Mouse (Mus musculus) hindbrain, embryonic 13.5 days (tissue): ENCODE data around the gene Fam168a. TPM values are rescaled to one million over a fixed set of nuclear protein-coding genes. Genes with fewer than 3 reads are reported as not detected.

Experiments used
- ATAC-seq: fragments of 200-750 bp; cut with Nextera tagmentation; 2 replicates; pipeline ENCODE4 v1.8.0; 2017; ENCODE audit warnings: moderate TSS enrichment; ENCODE audit not compliant: low FRiP score
- H3K27ac ChIP-seq: fragments of 300-500 bp; sonication (generic); 2 replicates; pipeline ENCODE4 v1.5.1; 2015; ENCODE audit warnings: inconsistent platforms, mild to moderate bottlenecking, moderate library complexity
- H3K27me3 ChIP-seq: fragments of 300-500 bp; sonication (generic); 2 replicates; pipeline ENCODE4 v1.6.1; 2015; ENCODE audit warnings: mild to moderate bottlenecking, inconsistent platforms
- H3K36me3 ChIP-seq: fragments of 300-500 bp; sonication (generic); 2 replicates; pipeline ENCODE4 v1.6.1; 2015; ENCODE audit warnings: mild to moderate bottlenecking, inconsistent platforms
- H3K4me1 ChIP-seq: fragments of 300-500 bp; sonication (generic); replicated peaks from 2 replicates; pipeline ENCODE4 v1.6.1; 2015; ENCODE audit warnings: inconsistent platforms
- H3K4me2 ChIP-seq: fragments of 300-500 bp; sonication (generic); 2 replicates; pipeline ENCODE4 v1.6.1; 2015; ENCODE audit warnings: inconsistent platforms, mild to moderate bottlenecking, moderate library complexity
- H3K4me3 ChIP-seq: fragments of 300-500 bp; sonication (generic); 2 replicates; pipeline ENCODE4 v1.5.1; 2015; ENCODE audit warnings: mild to moderate bottlenecking, inconsistent platforms
- H3K9ac ChIP-seq: fragments of 300-500 bp; sonication (generic); 2 replicates; pipeline ENCODE4 v1.6.1; 2015; ENCODE audit warnings: mild to moderate bottlenecking, inconsistent platforms
- H3K9me3 ChIP-seq: fragments of 300-500 bp; sonication (generic); 2 replicates; pipeline ENCODE4 v1.6.1; 2016; ENCODE audit warnings: inconsistent platforms
- WGBS: fragments of 180-500 bp; shearing (Covaris S2); methylation state at CpG from one replicate; pipeline ENCODE4 v1.1.7; 2015; 5-methylcytosine and 5-hydroxymethylcytosine counted together
- microRNA-seq: library from miRNA; unstranded; fragments of <30 nt; microRNA quantifications from one replicate; pipeline ENCODE4, GENCODE M21; 2016
- polyA plus RNA-seq: library from polyadenylated mRNA; unstranded; fragments of >200 nt; fragmentation: Nextera tagmentation; extraction: Ambion mirVana; gene quantifications from 2 replicates; pipeline ENCODE4 v1.2.1, GENCODE M21; 2015

Gene Fam168a
- polyA plus RNA-seq, 1 experiment from 2014 or later: 93.8 TPM

GRCm38 (mm10) chr7:100879595-100879994 is 173.2 kb downstream of the Fam168a start:
- Histone ChIP-seq H3K4me3 (no peak overlapping the region), H3K27me3 (no peaks in the 10 kb centered on the region), H3K4me1 (peaks cover 6% of the 10 kb centered on the region), H3K9ac (no peak overlapping the region), H3K4me2 (0 out of 2 replicates have a peak overlapping the region, but pooled peaks have one; percentile 6), H3K36me3 (peaks cover 91% of the 10 kb centered on the region), H3K9me3 (no peaks in the 10 kb centered on the region), H3K27ac (no peak overlapping the region)
- 12% methylated on average over 20 of the region's 20 CpGs for WGBS
- ATAC-seq: no peak

DNA sequence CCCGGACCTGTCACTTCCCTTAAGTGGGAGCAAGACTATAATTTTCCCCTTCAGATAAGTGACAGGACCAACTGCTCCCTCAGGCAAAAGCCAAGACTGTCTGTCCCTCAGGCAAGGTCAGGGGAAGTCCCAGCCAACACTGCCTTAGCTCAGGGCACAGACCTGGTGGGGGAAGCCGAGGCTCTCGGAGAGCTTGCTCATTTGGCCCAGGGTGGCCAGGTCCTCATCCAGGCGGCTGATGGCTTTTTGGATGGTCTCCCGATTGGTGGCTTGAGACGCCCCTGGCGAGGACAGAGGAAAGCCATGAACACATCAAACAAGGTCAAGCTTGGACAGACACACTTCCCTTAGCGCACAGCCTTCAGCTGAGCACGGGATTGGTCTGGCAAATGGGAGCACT is 175.1 kb downstream of the Fam168a start:
- Histone ChIP-seq H3K9ac (no peak overlapping the region), H3K4me2 (no peak overlapping the region), H3K27me3 (no peaks in the 10 kb centered on the region), H3K27ac (no peak overlapping the region), H3K9me3 (no peaks in the 10 kb centered on the region), H3K4me3 (no peak overlapping the region), H3K4me1 (peaks cover 6% of the 10 kb centered on the region), H3K36me3 (peaks cover 88% of the 10 kb centered on the region)
- 89% methylated on average over 9 of the region's 9 CpGs for WGBS
- ATAC-seq: no peak

GRCm38 (mm10) chr7:100881950-100882349 is 175.5 kb downstream of the Fam168a start:
- Histone ChIP-seq H3K4me1 (peaks cover 6% of the 10 kb centered on the region), H3K9ac (no peak overlapping the region), H3K36me3 (peaks cover 83% of the 10 kb centered on the region), H3K9me3 (no peaks in the 10 kb centered on the region), H3K27ac (no peak overlapping the region), H3K4me3 (no peak overlapping the region), H3K4me2 (no peak overlapping the region), H3K27me3 (no peaks in the 10 kb centered on the region)
- WGBS: 90% methylated on average over 4 of the region's 4 CpGs
- ATAC-seq: no peak

GRCm38 (mm10) chr7:100884460-100884859 is 178.0 kb downstream of the Fam168a start:
- Histone ChIP-seq H3K27me3 (no peaks in the 10 kb centered on the region), H3K4me2 (no peak overlapping the region), H3K36me3 (peaks cover 68% of the 10 kb centered on the region), H3K9ac (no peak overlapping the region), H3K9me3 (no peaks in the 10 kb centered on the region), H3K27ac (no peak overlapping the region), H3K4me3 (no peak overlapping the region), H3K4me1 (peaks cover 4% of the 10 kb centered on the region)
- no peak for ATAC-seq
- 97% methylated on average over 4 of the region's 4 CpGs for WGBS

- no peak overlapping the region for H3K27ac ChIP-seq
- peaks cover 61% of the 10 kb centered on the region for H3K36me3 ChIP-seq
- WGBS: 32% methylated on average over 3 of the region's 3 CpGs
- H3K4me1 ChIP-seq: no peaks in the 10 kb centered on the region
- no peak for ATAC-seq
- H3K9me3 ChIP-seq: no peaks in the 10 kb centered on the region
- H3K4me3 ChIP-seq: no peak overlapping the region
- H3K9ac ChIP-seq: no peak overlapping the region
- no peak overlapping the region for H3K4me2 ChIP-seq
- H3K27me3 ChIP-seq: no peaks in the 10 kb centered on the region
Measured at GRCm38 (mm10) chr7:100886535-100886934, 180.1 kb downstream of the Fam168a start.

Small RNA genes within 50 kb of the gene (microRNA-seq; reads per million reads assigned to microRNA genes)
- 48.9 reads per million, percentile 41 among the genes with 10 or more reads in this experiment for gene Mir3102

Other genes with a start within 250 kb of the Fam168a start
- gene Ucp3, start 233.6 kb upstream of the Fam168a start, polyA plus RNA-seq: not detected in 2 replicates
- gene Ucp2, start 213.3 kb upstream of the Fam168a start, polyA plus RNA-seq: 75.2 and 78.6 TPM in 2 replicates
- 4.4 and 8.5 TPM in 2 replicates for gene Dnajb13, start 191.7 kb upstream of the Fam168a start, polyA plus RNA-seq
- gene Coa4, start 169.6 kb upstream of the Fam168a start, polyA plus RNA-seq: 15.8 and 17.2 TPM in 2 replicates
- 224 and 226 TPM in 2 replicates for gene Rab6a, start 99.2 kb upstream of the Fam168a start, polyA plus RNA-seq
- gene Mrpl48, start 98.3 kb upstream of the Fam168a start, polyA plus RNA-seq: 81.8 and 91.8 TPM in 2 replicates
- 12.8 and 16.0 TPM in 2 replicates for gene Plekhb1, start 44.2 kb upstream of the Fam168a start, polyA plus RNA-seq
- 4.3 and 4.8 TPM in 2 replicates for gene Relt, start 156.8 kb downstream of the Fam168a start, polyA plus RNA-seq
- 7.2 and 7.7 TPM in 2 replicates for gene Arhgef17, start 225.5 kb downstream of the Fam168a start, polyA plus RNA-seq